Mouse (Mus musculus) midbrain, postnatal 0 days (tissue): ENCODE measurements at regions not wholly inside any gene's neighbourhood (a gene's known extent, or its start where the extent isn't known, plus 50 kb on each side); places are given as distances from the start of the nearest gene placed in this dataset. TPM values are rescaled to one million over a fixed set of nuclear protein-coding genes. Genes with fewer than 3 reads are reported as not detected.

Experiments
- ATAC-seq: fragments of 200-750 bp; cut with Nextera tagmentation; 2 replicates; pipeline ENCODE4 v1.8.0; 2017; ENCODE audit warnings: moderate number of reproducible peaks, mild to moderate bottlenecking, moderate TSS enrichment, moderate library complexity; ENCODE audit not compliant: low FRiP score
- DNase-seq: peaks from one replicate; pipeline ENCODE4 v3.0.0-alpha.2; 2015; ENCODE audit warnings: low spot score
- H3K27ac ChIP-seq: fragments of 300-500 bp; sonication (generic); 2 replicates; pipeline ENCODE4 v1.5.1; 2014; ENCODE audit warnings: low read depth, mild to moderate bottlenecking, low read length, mixed read lengths
- H3K27me3 ChIP-seq: fragments of 300-500 bp; sonication (generic); 2 replicates; pipeline ENCODE4 v1.6.1; 2014; ENCODE audit warnings: low read length, control low read depth, mixed read lengths; ENCODE audit not compliant: insufficient read depth
- H3K36me3 ChIP-seq: fragments of 300-500 bp; sonication (generic); 2 replicates; pipeline ENCODE4 v1.6.1; 2014; ENCODE audit warnings: low read length, control low read depth, mixed read lengths; ENCODE audit not compliant: insufficient read depth
- H3K4me1 ChIP-seq: fragments of 300-500 bp; sonication (generic); 2 replicates; pipeline ENCODE4 v1.6.1; 2014; ENCODE audit warnings: mild to moderate bottlenecking, control low read depth, antibody characterized with exemption, low read length, mixed read lengths; ENCODE audit not compliant: insufficient read depth
- H3K4me2 ChIP-seq: fragments of 300-500 bp; sonication (generic); 2 replicates; pipeline ENCODE4 v1.6.1; 2014; ENCODE audit warnings: low read depth, mild to moderate bottlenecking, low read length, mixed read lengths; ENCODE audit not compliant: poor library complexity, severe bottlenecking
- H3K4me3 ChIP-seq: fragments of 300-500 bp; sonication (generic); 2 replicates; pipeline ENCODE4 v1.5.1; 2014; ENCODE audit warnings: low read depth, mild to moderate bottlenecking, low read length, moderate library complexity
- H3K9ac ChIP-seq: fragments of 300-500 bp; sonication (generic); replicated peaks from 2 replicates; pipeline ENCODE4 v1.6.1; 2014; ENCODE audit warnings: mild to moderate bottlenecking, low read length, moderate library complexity, mixed read lengths; ENCODE audit not compliant: poor library complexity, severe bottlenecking
- H3K9me3 ChIP-seq: fragments of 300-500 bp; sonication (generic); 2 replicates; pipeline ENCODE4 v1.6.1; 2016; ENCODE audit warnings: low read length, control low read depth
- CTCF ChIP-seq: IDR thresholded peaks from 2 replicates; pipeline ENCODE4 v1.5.1; 2016; ENCODE audit warnings: antibody characterized with exemption, mild to moderate bottlenecking
- WGBS: fragments of 180-500 bp; shearing (Covaris S2); extraction: QIAGEN DNeasy Blood & Tissue Kit; methylation state at CpG from one replicate; pipeline ENCODE4 v1.1.7; 2014; 5-methylcytosine and 5-hydroxymethylcytosine counted together
- microRNA counts: library from miRNA; unstranded; fragments of <30 nt; microRNA quantifications from one replicate; lab custom pipeline; 2015
- microRNA-seq: library from miRNA; unstranded; fragments of <30 nt; microRNA quantifications from one replicate; pipeline ENCODE4, GENCODE M21; 2016; ENCODE audit warnings: borderline number of aligned reads

DNA sequence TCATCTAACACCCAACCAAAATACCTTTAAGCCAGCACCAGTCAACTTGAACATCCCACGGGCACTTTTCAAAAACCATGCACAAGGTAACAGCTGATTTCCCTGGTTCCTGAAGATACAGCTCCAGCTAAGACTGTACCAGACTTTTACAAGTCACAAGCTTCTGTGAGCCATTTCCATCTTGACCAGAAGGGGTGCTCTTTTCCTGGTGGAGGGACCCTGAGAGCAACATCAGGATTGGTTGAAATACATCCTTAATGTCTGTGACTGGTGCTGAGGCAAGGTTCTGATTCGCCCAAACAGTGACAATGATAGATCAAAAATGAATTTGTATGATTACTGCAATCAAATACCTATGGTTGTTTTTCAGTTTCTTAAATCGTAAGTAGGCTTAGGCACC, 71.0 kb upstream of the Sptlc3 start:
- peak; percentile 49 for TF ChIP-seq CTCF
- Histone ChIP-seq H3K27ac (no peak overlapping the region), H3K9me3 (no peaks in the 10 kb centered on the region), H3K4me3 (no peak overlapping the region), H3K9ac (no peak overlapping the region), H3K36me3 (no peaks in the 10 kb centered on the region), H3K4me2 (no peak overlapping the region), H3K4me1 (no peaks in the 10 kb centered on the region), H3K27me3 (no peaks in the 10 kb centered on the region)
- DNase-seq (no peak), ATAC-seq (no peak)
- WGBS = 89% methylated on average over 3 of the region's 3 CpGs

DNA sequence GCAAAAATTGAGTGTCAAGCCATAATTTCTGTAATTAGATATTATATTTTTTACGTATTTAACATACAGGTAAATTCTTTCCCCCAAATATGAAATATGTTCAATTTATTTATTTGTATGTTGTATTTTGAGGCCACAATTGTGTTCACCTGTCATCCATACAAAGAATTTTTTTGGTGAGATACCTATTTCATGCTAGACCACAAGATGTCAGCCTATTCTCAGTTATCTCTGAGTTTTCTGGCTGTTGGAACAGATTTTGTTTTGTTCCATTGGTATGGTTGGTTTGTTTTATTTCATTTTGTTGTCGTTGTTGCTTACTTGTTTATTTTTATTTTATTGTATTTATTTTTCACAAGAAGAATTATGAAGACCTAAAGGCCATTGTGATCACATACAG, 70.3 kb upstream of the Sptlc3 start:
- ATAC-seq (no peak), DNase-seq (peak; percentile 68)
- peak; percentile 76 for TF ChIP-seq CTCF
- Histone ChIP-seq H3K36me3 (no peaks in the 10 kb centered on the region), H3K9me3 (no peaks in the 10 kb centered on the region), H3K4me1 (no peaks in the 10 kb centered on the region), H3K9ac (no peak overlapping the region), H3K4me3 (no peak overlapping the region), H3K4me2 (no peak overlapping the region), H3K27me3 (no peaks in the 10 kb centered on the region), H3K27ac (no peak overlapping the region)
- WGBS = 76% methylated on average over 2 of the region's 2 CpGs

MicroRNAs encoded in the stretch of these regions (microRNA counts, 519-probe panel; counts per million panel counts)
- microRNA mmu-miR-1952 (lab: Ali Mortazavi, UCI) = 528 counts per million, percentile 58 among the panel's probes with 10 or more counts

Small RNAs in the stretch of these regions (microRNA-seq; reads per million reads assigned to microRNA genes)
- gene Mir1952 = not detected
